Mouse (Mus musculus) urinary bladder, postnatal 0 days (tissue): ENCODE data around the gene R3hcc1l. TPM values are rescaled to one million over a fixed set of nuclear protein-coding genes. Genes with fewer than 3 reads are reported as not detected.

Experiments used
- polyA plus RNA-seq: library from polyadenylated mRNA; unstranded; fragments of >200 nt; fragmentation: Nextera tagmentation; extraction: Ambion mirVana; gene quantifications from 2 replicates; pipeline ENCODE4 v1.2.1, GENCODE M21; 2015

The R3hcc1l gene
- polyA plus RNA-seq: 11.5 and 14.1 TPM in 2 replicates

DNA sequence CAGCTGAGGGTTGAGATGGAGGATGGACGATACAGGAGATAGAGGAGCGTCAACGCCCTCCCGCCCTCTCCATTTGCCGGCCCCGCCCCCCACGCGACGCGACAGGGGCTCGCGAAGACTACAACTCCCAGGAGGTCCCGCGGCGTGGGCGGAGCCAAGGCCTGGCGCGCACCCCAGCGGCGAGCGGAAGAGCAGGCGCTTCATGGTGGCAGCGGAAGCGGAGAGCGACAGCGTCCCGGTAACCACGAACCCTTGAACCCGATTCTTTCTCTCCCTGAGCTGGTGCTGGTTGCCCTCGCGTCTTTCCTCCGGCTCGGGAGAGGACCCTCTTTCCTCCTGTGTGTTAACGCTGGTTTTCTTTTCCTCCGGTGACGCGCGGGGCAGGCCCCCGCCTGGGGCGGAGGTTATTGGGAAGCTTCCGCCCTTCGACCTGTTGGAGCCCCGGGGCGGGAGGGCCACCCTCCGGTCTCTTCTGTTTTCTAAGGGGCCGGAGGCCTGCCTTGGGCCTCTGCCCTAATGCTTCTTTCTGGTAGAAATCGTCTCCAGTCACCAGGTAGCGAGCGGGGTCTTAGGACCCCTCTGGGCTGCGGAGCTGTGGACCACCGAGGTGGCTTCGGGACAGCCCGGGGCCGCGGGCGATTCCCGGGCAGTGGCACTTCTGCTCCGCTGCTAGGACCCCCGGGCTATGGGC lies at the start of gene R3hcc1l:
R3hcc1l (plus strand) TSS at position 140 of the 691 bp plus-strand sequence.

DNA sequence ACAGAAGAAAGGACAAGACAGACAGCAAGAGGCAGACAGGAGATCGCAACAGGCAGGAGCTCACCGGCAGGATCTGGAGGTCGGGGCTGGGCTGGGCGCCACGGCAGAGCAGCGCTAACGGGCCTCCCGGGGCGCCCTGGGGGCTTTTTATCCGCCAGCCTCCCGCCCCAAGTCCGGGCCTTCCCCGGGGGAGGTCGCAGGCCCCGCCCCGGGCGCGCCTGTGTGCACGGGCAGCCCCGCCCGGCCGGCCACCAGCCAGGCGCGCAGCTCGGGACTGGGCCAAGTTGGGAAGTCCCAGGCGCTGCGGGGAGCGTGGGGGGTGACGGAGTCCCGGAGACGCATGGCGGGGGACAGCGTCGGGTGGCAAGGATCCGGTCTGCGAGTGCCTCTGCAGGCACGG lies 94.1 kb downstream of the R3hcc1l start, which contains the start of gene Loxl4:
Loxl4 (minus strand) TSS at position 160 of the 400 bp plus-strand sequence.

Other genes starting within 250 kb of the R3hcc1l start
- gene Crtac1, start 87.0 kb upstream of the R3hcc1l start, polyA plus RNA-seq: 0.07 and 0.23 TPM in 2 replicates
- 4.3 and 6.3 TPM in 2 replicates for gene Loxl4, start 94.1 kb downstream of the R3hcc1l start, polyA plus RNA-seq
- 2.7 and 2.9 TPM in 2 replicates for gene Pyroxd2, start 234.0 kb downstream of the R3hcc1l start, polyA plus RNA-seq